Mouse (Mus musculus) spleen, postnatal 4 days (tissue): ENCODE measurements at regions not wholly inside any gene's neighbourhood (a gene's known extent, or its start where the extent isn't known, plus 50 kb on each side); places are given as distances from the start of the nearest gene placed in this dataset.
"Not testable (repeated sequence)": the region's sequence is repeated elsewhere in the genome, so short reads cannot be mapped to it uniquely, and the experiment has no call there.

ENCODE experiments used
- DNase-seq, 2 experiments: peaks; one replicate each; pipeline ENCODE4 v3.0.0; 2022; ENCODE audit warnings: low spot score in 2 of 2

- peak in 1 of 2 experiments; percentile 18 for DNase-seq
Measured at GRCm38 (mm10) chr2:117450172-117450865, 107.5 kb upstream of the Rasgrp1 start.

- no peak for DNase-seq
Measured at GRCm38 (mm10) chr2:117451818-117452217, 109.0 kb upstream of the Rasgrp1 start.

GRCm38 (mm10) chr2:117455021-117455739 lies 112.4 kb upstream of the Rasgrp1 start:
- no peak for DNase-seq

GRCm38 (mm10) chr2:117455740-117456455 lies 113.1 kb upstream of the Rasgrp1 start:
- no peak for DNase-seq

GRCm38 (mm10) chr2:117456456-117457020 lies 113.7 kb upstream of the Rasgrp1 start:
- DNase-seq, result no peak

- no peak for DNase-seq
Measured at GRCm38 (mm10) chr2:117461541-117462290, 118.9 kb upstream of the Rasgrp1 start.

- DNase-seq, result no peak
Measured at GRCm38 (mm10) chr2:117474885-117475542, 132.2 kb upstream of the Rasgrp1 start.

GRCm38 (mm10) chr2:117475561-117475960 lies 132.8 kb upstream of the Rasgrp1 start:
- DNase-seq, result no peak

- DNase-seq, result not testable (repeated sequence)
Measured at GRCm38 (mm10) chr2:117477503-117477902, 134.7 kb upstream of the Rasgrp1 start.

GRCm38 (mm10) chr2:117479244-117480009 lies 136.6 kb upstream of the Rasgrp1 start:
- not testable (repeated sequence) for DNase-seq

GRCm38 (mm10) chr2:117486447-117486846 lies 143.6 kb upstream of the Rasgrp1 start:
- DNase-seq, result no peak

- DNase-seq, result no peak
Measured at GRCm38 (mm10) chr2:117498565-117498964, 155.8 kb upstream of the Rasgrp1 start.

GRCm38 (mm10) chr2:117502611-117503010 lies 159.8 kb upstream of the Rasgrp1 start:
- DNase-seq, result no peak

- DNase-seq, result no peak
Measured at GRCm38 (mm10) chr2:117511737-117512136, 168.9 kb upstream of the Rasgrp1 start.

GRCm38 (mm10) chr2:117512551-117512950 lies 169.8 kb upstream of the Rasgrp1 start:
- DNase-seq, result no peak

- no peak for DNase-seq
Measured at GRCm38 (mm10) chr2:117524437-117524836, 181.6 kb upstream of the Rasgrp1 start.

- DNase-seq, result no peak
Measured at GRCm38 (mm10) chr2:117538865-117539264, 196.1 kb upstream of the Rasgrp1 start.

- no peak for DNase-seq
Measured at GRCm38 (mm10) chr2:117539285-117539684, 196.5 kb upstream of the Rasgrp1 start.

- peak; percentile 14 to 62 for DNase-seq
Measured at GRCm38 (mm10) chr2:117541471-117541870, 198.7 kb upstream of the Rasgrp1 start.

- no peak for DNase-seq
Measured at GRCm38 (mm10) chr2:117542298-117542697, 199.5 kb upstream of the Rasgrp1 start.
